Mouse (Mus musculus) myocyte (in vitro differentiated cells): ENCODE measurements around the gene Slc25a5. TPM values are rescaled to one million over a fixed set of nuclear protein-coding genes. Genes with fewer than 3 reads are reported as not detected.

Source experiments
- H3K27me3 ChIP-seq: one replicate; pipeline ENCODE4 v1.6.1; 2011; ENCODE audit not compliant: control insufficient read depth, insufficient read depth, insufficient read length
- H3K36me3 ChIP-seq: one replicate; pipeline ENCODE4 v1.6.1; 2011; ENCODE audit not compliant: control insufficient read depth, insufficient read depth
- H3K4me2 ChIP-seq: one replicate; pipeline ENCODE4 v1.6.1; 2011; ENCODE audit warnings: low read depth, control low read depth
- H3K4me3 ChIP-seq: one replicate; pipeline ENCODE4 v1.5.1; 2011; ENCODE audit warnings: mild to moderate bottlenecking, control low read depth, moderate library complexity
- H3K79me2 ChIP-seq: one replicate; pipeline ENCODE4 v1.6.1; 2011; ENCODE audit not compliant: control insufficient read depth, insufficient read depth
- H3ac ChIP-seq: one replicate; pipeline ENCODE4 v1.6.1; 2011; ENCODE audit not compliant: control insufficient read depth, insufficient read length
- CEBPB ChIP-seq: IDR thresholded peaks from 2 replicates; pipeline ENCODE4 v1.6.1; 2011; ENCODE audit warnings: mild to moderate bottlenecking, moderate library complexity; ENCODE audit not compliant: poor library complexity, insufficient read depth, severe bottlenecking
- E2F4 ChIP-seq: IDR thresholded peaks from one replicate; pipeline ENCODE4 v1.6.1; 2011; ENCODE audit warnings: mild to moderate bottlenecking, control low read depth, moderate library complexity; ENCODE audit not compliant: insufficient read depth
- MAX ChIP-seq: IDR thresholded peaks from one replicate; pipeline ENCODE4 v1.6.1; 2011; ENCODE audit warnings: low read depth, mild to moderate bottlenecking, control low read depth
- MYOD1 ChIP-seq, 3 experiments: IDR thresholded peaks; one replicate each; pipeline ENCODE4 v1.6.1; 2011; ENCODE audit warnings: control low read depth in 2 of 3, low read depth in 2 of 3, mild to moderate bottlenecking in 2 of 3, moderate library complexity in 1 of 3; ENCODE audit not compliant: insufficient read length in 2 of 3, control insufficient read depth in 1 of 3
- MYOG ChIP-seq, 3 experiments: IDR thresholded peaks; one replicate each; pipeline ENCODE4 v1.6.1; 2011; ENCODE audit warnings: control low read depth in 2 of 3, low read depth in 2 of 3, mild to moderate bottlenecking in 2 of 3; ENCODE audit not compliant: insufficient read length in 2 of 3, control insufficient read depth in 1 of 3, insufficient read depth in 1 of 3
- POLR2A ChIP-seq: IDR thresholded peaks from one replicate; pipeline ENCODE4 v1.6.1; 2011; ENCODE audit warnings: low read depth, mild to moderate bottlenecking, control low read depth, moderate library complexity; ENCODE audit not compliant: insufficient read length
- POLR2AphosphoS2 ChIP-seq: IDR thresholded peaks from one replicate; pipeline ENCODE4 v1.6.1; 2011; ENCODE audit warnings: low read depth, control low read depth; ENCODE audit not compliant: insufficient read length
- REST ChIP-seq: IDR thresholded peaks from one replicate; pipeline ENCODE4 v1.6.1; 2011; ENCODE audit warnings: mild to moderate bottlenecking, control low read depth, moderate library complexity; ENCODE audit not compliant: insufficient read depth, insufficient read length
- SRF ChIP-seq: IDR thresholded peaks from one replicate; pipeline ENCODE4 v1.6.1; 2011; ENCODE audit warnings: low read depth; ENCODE audit not compliant: control insufficient read depth, insufficient read length
- TCF12 ChIP-seq: IDR thresholded peaks from one replicate; pipeline ENCODE4 v1.6.1; 2011; ENCODE audit warnings: mild to moderate bottlenecking, control low read depth; ENCODE audit not compliant: poor library complexity, insufficient read depth, severe bottlenecking
- TCF3 ChIP-seq: IDR thresholded peaks from one replicate; pipeline ENCODE4 v1.6.1; 2011; ENCODE audit warnings: low read depth, control low read depth; ENCODE audit not compliant: insufficient read length
- USF1 ChIP-seq: IDR thresholded peaks from one replicate; pipeline ENCODE4 v1.6.1; 2011; ENCODE audit warnings: low read depth, mild to moderate bottlenecking, control low read depth, moderate library complexity
- polyA plus RNA-seq: library from polyadenylated mRNA; unstranded; fragments of >200 nt; fragmentation: generic; extraction: Trizol; gene quantifications from one replicate; pipeline ENCODE4 v1.2.1, GENCODE M21; 2012; ENCODE audit warnings: missing spikeins

Slc25a5 gene
- polyA plus RNA-seq, 1 experiment, result 684 TPM

GRCm38 (mm10) chrX:36819575-36819974 lies 24.1 kb downstream of the Slc25a5 start:
- Histone ChIP-seq H3K4me2 (no peak overlapping the region), H3K79me2 (no peaks in the 10 kb centered on the region), H3K4me3 (no peak overlapping the region), H3K27me3 (no peaks in the 10 kb centered on the region), H3ac (no peak overlapping the region), H3K36me3 (no peaks in the 10 kb centered on the region)
- no peak for TF ChIP-seq SRF
- no peak for TF ChIP-seq MYOD1 (IDR thresholded peaks at IDR 0.05; ENCODE audit: control insufficient read depth in 1 of 3, insufficient read length in 2 of 3, low read depth in 2 of 3)
- TF ChIP-seq E2F4, result no peak
- no peak for TF ChIP-seq REST
- TF ChIP-seq MYOG (IDR thresholded peaks at IDR 0.05; ENCODE audit: control insufficient read depth in 1 of 3, insufficient read depth in 1 of 3, insufficient read length in 2 of 3, low read depth in 2 of 3), result no peak
- no peak for TF ChIP-seq CEBPB
- no peak for TF ChIP-seq MAX
- TF ChIP-seq POLR2A, result no peak
- TF ChIP-seq TCF12, result no peak
- TF ChIP-seq TCF3, result no peak

- no peak overlapping the region for H3K4me2 ChIP-seq
- no peak overlapping the region for H3ac ChIP-seq
- no peaks in the 10 kb centered on the region for H3K27me3 ChIP-seq
- TF ChIP-seq MYOG (IDR thresholded peaks at IDR 0.05; ENCODE audit: control insufficient read depth in 1 of 3, insufficient read depth in 1 of 3, insufficient read length in 2 of 3, low read depth in 2 of 3) (no peak), CEBPB (no peak), MYOD1 (IDR thresholded peaks at IDR 0.05; ENCODE audit: control insufficient read depth in 1 of 3, insufficient read length in 2 of 3, low read depth in 2 of 3) (no peak), MAX (no peak)
- no peaks in the 10 kb centered on the region for H3K79me2 ChIP-seq
- H3K36me3 ChIP-seq, result no peaks in the 10 kb centered on the region
- no peak overlapping the region for H3K4me3 ChIP-seq
Measured at GRCm38 (mm10) chrX:36820201-36820600, 24.8 kb downstream of the Slc25a5 start.

- Histone ChIP-seq H3ac (no peak overlapping the region), H3K4me3 (no peak overlapping the region), H3K4me2 (no peak overlapping the region), H3K36me3 (no peaks in the 10 kb centered on the region), H3K27me3 (no peaks in the 10 kb centered on the region), H3K79me2 (no peaks in the 10 kb centered on the region)
- no peak for TF ChIP-seq TCF12
- TF ChIP-seq MYOG (IDR thresholded peaks at IDR 0.05; ENCODE audit: control insufficient read depth in 1 of 3, insufficient read depth in 1 of 3, insufficient read length in 2 of 3, low read depth in 2 of 3), result no peak
- TF ChIP-seq POLR2A, result no peak
- no peak for TF ChIP-seq MYOD1 (IDR thresholded peaks at IDR 0.05; ENCODE audit: control insufficient read depth in 1 of 3, insufficient read length in 2 of 3, low read depth in 2 of 3)
- TF ChIP-seq USF1, result no peak
- TF ChIP-seq REST, result no peak
- no peak for TF ChIP-seq E2F4
- no peak for TF ChIP-seq TCF3
Measured at GRCm38 (mm10) chrX:36823932-36824711, 28.7 kb downstream of the Slc25a5 start.

- H3ac ChIP-seq, result no peak overlapping the region
- TF ChIP-seq POLR2A (no peak), CEBPB (no peak), E2F4 (no peak), USF1 (no peak), POLR2AphosphoS2 (no peak), MYOG (IDR thresholded peaks at IDR 0.05; ENCODE audit: control insufficient read depth in 1 of 3, insufficient read depth in 1 of 3, insufficient read length in 2 of 3, low read depth in 2 of 3) (no peak), TCF3 (no peak), MAX (no peak), MYOD1 (IDR thresholded peaks at IDR 0.05; ENCODE audit: control insufficient read depth in 1 of 3, insufficient read length in 2 of 3, low read depth in 2 of 3) (no peak), SRF (no peak), REST (no peak), TCF12 (no peak)
- H3K79me2 ChIP-seq, result no peaks in the 10 kb centered on the region
- H3K4me2 ChIP-seq, result no peak overlapping the region
- H3K27me3 ChIP-seq, result no peaks in the 10 kb centered on the region
- H3K36me3 ChIP-seq, result no peaks in the 10 kb centered on the region
- no peak overlapping the region for H3K4me3 ChIP-seq
Measured at GRCm38 (mm10) chrX:36825032-36825431, 29.6 kb downstream of the Slc25a5 start.

- H3K4me3 ChIP-seq, result no peak overlapping the region
- no peaks in the 10 kb centered on the region for H3K27me3 ChIP-seq
- H3K4me2 ChIP-seq, result no peak overlapping the region
- no peak for TF ChIP-seq MYOG (IDR thresholded peaks at IDR 0.05; ENCODE audit: control insufficient read depth in 1 of 3, insufficient read depth in 1 of 3, insufficient read length in 2 of 3, low read depth in 2 of 3)
- no peak overlapping the region for H3ac ChIP-seq
- H3K36me3 ChIP-seq, result no peaks in the 10 kb centered on the region
- no peaks in the 10 kb centered on the region for H3K79me2 ChIP-seq
Measured at GRCm38 (mm10) chrX:36826873-36827272, 31.4 kb downstream of the Slc25a5 start.
